Mouse (Mus musculus) CD4-positive, CD25-positive, alpha-beta regulatory T cell, adult 2 months (primary cell): ENCODE results near the gene Gm47995.
"Not testable (repeated sequence)": the region's sequence is repeated elsewhere in the genome, so short reads cannot be mapped to it uniquely, and the experiment has no call there.

ENCODE experiments used
- DNase-seq: peaks from one replicate; pipeline ENCODE4 v3.0.0-alpha.2; 2012; ENCODE audit warnings: low read depth, low spot score

Gm47995 gene

GRCm38 (mm10) chr1:151198120-151198519 lies at the start of gene Gm47995:
TSS of gene Gm47995 (plus strand) at chr1:151198448.
- peak; percentile 51 for DNase-seq

- no peak for DNase-seq
These were observed 48.0 kb upstream of the Gm47995 start for GRCm38 (mm10) chr1:151150211-151150610.

- DNase-seq: no peak
These were observed 47.2 kb upstream of the Gm47995 start for GRCm38 (mm10) chr1:151151089-151151488.

GRCm38 (mm10) chr1:151153056-151153652 lies 45.1 kb upstream of the Gm47995 start:
- no peak for DNase-seq

GRCm38 (mm10) chr1:151154131-151154530 lies 44.1 kb upstream of the Gm47995 start:
- not testable (repeated sequence) for DNase-seq

GRCm38 (mm10) chr1:151156129-151156528 lies 42.1 kb upstream of the Gm47995 start:
- no peak for DNase-seq

GRCm38 (mm10) chr1:151156777-151157632 lies 41.2 kb upstream of the Gm47995 start:
- DNase-seq: no peak

GRCm38 (mm10) chr1:151157963-151158856 lies 40.0 kb upstream of the Gm47995 start:
- no peak for DNase-seq

GRCm38 (mm10) chr1:151158857-151159510 lies 39.3 kb upstream of the Gm47995 start:
- DNase-seq: no peak

GRCm38 (mm10) chr1:151166031-151166430 lies 32.2 kb upstream of the Gm47995 start:
- no peak for DNase-seq

GRCm38 (mm10) chr1:151167297-151168047 lies 30.8 kb upstream of the Gm47995 start:
- DNase-seq: no peak

GRCm38 (mm10) chr1:151168637-151169036 lies 29.6 kb upstream of the Gm47995 start:
- DNase-seq: no peak

GRCm38 (mm10) chr1:151171572-151172461 lies 26.4 kb upstream of the Gm47995 start:
- no peak for DNase-seq

GRCm38 (mm10) chr1:151177030-151177936 lies 21.0 kb upstream of the Gm47995 start:
- DNase-seq: peak; percentile 80

- no peak for DNase-seq
These were observed 20.3 kb upstream of the Gm47995 start for GRCm38 (mm10) chr1:151177937-151178271.

- DNase-seq: no peak
These were observed 19.7 kb upstream of the Gm47995 start for GRCm38 (mm10) chr1:151178505-151179083.

- DNase-seq: no peak
These were observed 18.1 kb upstream of the Gm47995 start for GRCm38 (mm10) chr1:151180167-151180566.

- DNase-seq: not testable (repeated sequence)
These were observed 16.0 kb upstream of the Gm47995 start, which contains the start of gene Gm47985 for GRCm38 (mm10) chr1:151182266-151182665. TSS of gene Gm47985 (plus strand) at chr1:151182537.
